Mouse (Mus musculus): ENCODE measurements around the gene Gnb1l.
"Not testable (repeated sequence)": the region's sequence is repeated elsewhere in the genome, so short reads cannot be mapped to it uniquely, and the experiment has no call there.

Gene Gnb1l

GRCm38 (mm10) chr16:18484386-18484785 is 14.1 kb upstream of the Gnb1l start:
- peak; percentile 70 for DNase-seq

GRCm38 (mm10) chr16:18484794-18485435 is 13.6 kb upstream of the Gnb1l start:
- DNase-seq = peak; percentile 61

GRCm38 (mm10) chr16:18486126-18486525 is 12.4 kb upstream of the Gnb1l start:
- DNase-seq = no peak

- peak; percentile 68 for DNase-seq
Measured at GRCm38 (mm10) chr16:18490281-18490680, 8.2 kb upstream of the Gnb1l start.

- DNase-seq = peak; percentile 49
Measured at GRCm38 (mm10) chr16:18490894-18491293, 7.6 kb upstream of the Gnb1l start.

- DNase-seq = no peak
Measured at GRCm38 (mm10) chr16:18497865-18498515, 523 bp upstream of the Gnb1l start.

GRCm38 (mm10) chr16:18498996-18499395 is 483 bp downstream of the Gnb1l start:
- DNase-seq = no peak

- peak; percentile 33 for DNase-seq
Measured at GRCm38 (mm10) chr16:18501531-18501930, 3.0 kb downstream of the Gnb1l start.

GRCm38 (mm10) chr16:18503566-18504342 is 5.2 kb downstream of the Gnb1l start:
- DNase-seq = peak; percentile 84

- DNase-seq = peak; percentile 55
Measured at GRCm38 (mm10) chr16:18506524-18507199, 8.1 kb downstream of the Gnb1l start.

GRCm38 (mm10) chr16:18507200-18507549 is 8.7 kb downstream of the Gnb1l start:
- DNase-seq = peak; percentile 71

GRCm38 (mm10) chr16:18511741-18512140 is 13.2 kb downstream of the Gnb1l start:
- peak; percentile 79 for DNase-seq

- peak; percentile 71 for DNase-seq
Measured at GRCm38 (mm10) chr16:18513508-18513907, 15.0 kb downstream of the Gnb1l start.

- peak; percentile 75 for DNase-seq
Measured at GRCm38 (mm10) chr16:18518091-18518490, 19.6 kb downstream of the Gnb1l start.

- peak; percentile 90 for DNase-seq
Measured at GRCm38 (mm10) chr16:18523563-18524245, 25.2 kb downstream of the Gnb1l start.

- DNase-seq = peak; percentile 56
Measured at GRCm38 (mm10) chr16:18528656-18529055, 30.1 kb downstream of the Gnb1l start.

- DNase-seq = not testable (repeated sequence)
Measured at GRCm38 (mm10) chr16:18533061-18533460, 34.5 kb downstream of the Gnb1l start.

- peak; percentile 74 for DNase-seq
Measured at GRCm38 (mm10) chr16:18537407-18537990, 39.0 kb downstream of the Gnb1l start.

GRCm38 (mm10) chr16:18539281-18539680 is 40.8 kb downstream of the Gnb1l start:
- peak; percentile 72 for DNase-seq

- DNase-seq = peak; percentile 74
Measured at GRCm38 (mm10) chr16:18543151-18543829, 44.8 kb downstream of the Gnb1l start.

- no peak for DNase-seq
Measured at GRCm38 (mm10) chr16:18547891-18548290, 49.4 kb downstream of the Gnb1l start.

GRCm38 (mm10) chr16:18551604-18552003 is 53.1 kb downstream of the Gnb1l start:
- DNase-seq = peak; percentile 83
